Mouse (Mus musculus) stomach, postnatal 0 days (tissue): ENCODE results near the gene Cyp51. TPM values are rescaled to one million over a fixed set of nuclear protein-coding genes. Genes with fewer than 3 reads are reported as not detected.

Source experiments
- ATAC-seq: fragments of 200-750 bp; cut with Nextera tagmentation; 2 replicates; pipeline ENCODE4 v1.8.0; 2017; ENCODE audit not compliant: low FRiP score, low TSS enrichment
- DNase-seq: peaks from one replicate; pipeline ENCODE4 v3.0.0-alpha.2; 2016; ENCODE audit warnings: low spot score
- H3K27ac ChIP-seq: fragments of 300-500 bp; sonication (generic); replicated peaks from 2 replicates; pipeline ENCODE4 v1.5.1; 2014; ENCODE audit warnings: mild to moderate bottlenecking, control low read depth
- H3K27me3 ChIP-seq: fragments of 300-500 bp; sonication (generic); 2 replicates; pipeline ENCODE4 v1.6.1; 2014; ENCODE audit warnings: low read length; ENCODE audit not compliant: control insufficient read depth, insufficient read depth
- H3K36me3 ChIP-seq: fragments of 300-500 bp; sonication (generic); 2 replicates; pipeline ENCODE4 v1.6.1; 2014; ENCODE audit warnings: low read length, mixed read lengths; ENCODE audit not compliant: control insufficient read depth, insufficient read depth
- H3K4me1 ChIP-seq: fragments of 300-500 bp; sonication (generic); replicated peaks from 2 replicates; pipeline ENCODE4 v1.6.1; 2014; ENCODE audit warnings: antibody characterized with exemption; ENCODE audit not compliant: control insufficient read depth, insufficient read depth
- H3K4me2 ChIP-seq: fragments of 300-500 bp; sonication (generic); replicated peaks from 2 replicates; pipeline ENCODE4 v1.6.1; 2014; ENCODE audit warnings: low read depth, mild to moderate bottlenecking, control low read depth, moderate library complexity
- H3K4me3 ChIP-seq: fragments of 300-500 bp; sonication (generic); 2 replicates; pipeline ENCODE4 v1.5.1; 2014; ENCODE audit warnings: low read depth, low read length, control low read depth
- H3K9ac ChIP-seq: fragments of 300-500 bp; sonication (generic); 2 replicates; pipeline ENCODE4 v1.6.1; 2014; ENCODE audit warnings: mild to moderate bottlenecking, low read length, control low read depth, mixed read lengths
- H3K9me3 ChIP-seq: fragments of 300-500 bp; sonication (generic); 2 replicates; pipeline ENCODE4 v1.6.1; 2016; ENCODE audit warnings: low read length; ENCODE audit not compliant: control insufficient read depth
- CTCF ChIP-seq: IDR thresholded peaks from 2 replicates; pipeline ENCODE4 v1.5.1; 2016; ENCODE audit warnings: antibody characterized with exemption, low read depth, mild to moderate bottlenecking, moderate library complexity
- EP300 ChIP-seq: optimal IDR thresholded peaks from 2 replicates; pipeline ENCODE3; 2016; ENCODE audit warnings: antibody characterized with exemption
- WGBS: fragments of 180-500 bp; shearing (Covaris S2); extraction: QIAGEN DNeasy Blood & Tissue Kit; methylation state at CpG from one replicate; pipeline ENCODE4 v1.1.7; 2014; 5-methylcytosine and 5-hydroxymethylcytosine counted together
- polyA plus RNA-seq: library from polyadenylated mRNA; unstranded; fragments of >200 nt; fragmentation: Nextera tagmentation; extraction: Ambion mirVana; gene quantifications from 2 replicates; pipeline ENCODE4 v1.2.1, GENCODE M21; 2015

Gene Cyp51
- polyA plus RNA-seq, 1 experiment from 2014 or later: 65.8 TPM

DNA sequence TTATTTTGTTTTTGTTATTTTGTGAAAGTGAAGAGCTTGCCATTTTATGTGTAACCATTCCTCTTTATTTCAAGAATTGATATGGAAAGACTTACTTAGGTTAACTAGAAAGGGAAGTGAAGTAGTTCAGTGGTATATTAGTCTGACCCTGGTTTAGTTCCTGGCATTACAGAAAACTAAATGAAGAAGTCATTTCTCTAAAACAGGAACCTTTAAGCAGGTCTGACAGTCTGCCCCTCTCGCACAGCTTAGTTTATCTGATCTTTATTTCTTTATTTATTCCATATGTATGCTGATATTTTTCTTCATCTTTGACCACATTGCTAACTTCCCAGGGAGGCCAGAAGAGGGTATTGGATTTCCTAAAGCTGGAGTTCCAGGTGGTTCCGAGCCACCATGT lies 63.6 kb downstream of the Cyp51 start:
- Histone ChIP-seq H3K4me2 (no peak overlapping the region), H3K27ac (no peak overlapping the region), H3K9ac (no peak overlapping the region), H3K36me3 (peaks cover 16% of the 10 kb centered on the region), H3K9me3 (no peaks in the 10 kb centered on the region), H3K4me1 (no peaks in the 10 kb centered on the region), H3K4me3 (no peak overlapping the region), H3K27me3 (no peaks in the 10 kb centered on the region)
- WGBS: 95% methylated on average over 2 of the region's 2 CpGs
- no peak for ATAC-seq
- DNase-seq: no peak
- TF ChIP-seq CTCF: no peak
- TF ChIP-seq EP300: no peak

DNA sequence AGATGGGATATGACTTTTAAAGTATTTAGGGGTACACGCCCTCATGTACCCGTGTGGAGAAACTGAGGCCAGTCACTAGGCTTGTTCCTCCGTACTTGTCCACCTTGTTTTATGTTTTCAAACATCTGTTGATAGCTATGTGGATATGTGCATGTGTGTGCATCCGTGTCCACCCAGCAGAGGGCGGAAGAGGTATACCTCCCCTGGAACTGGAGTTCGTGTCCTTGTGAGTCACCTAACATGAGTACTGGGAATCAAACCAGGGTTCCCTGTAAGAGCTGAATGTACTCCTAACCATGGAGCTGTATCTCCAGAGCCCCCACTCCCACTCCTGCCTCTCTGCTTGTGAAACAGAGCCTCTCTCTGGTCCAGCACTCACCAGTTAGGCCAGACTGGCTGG lies 64.2 kb downstream of the Cyp51 start:
- peak; percentile 38 for DNase-seq
- WGBS: 93% methylated on average over 6 of the region's 6 CpGs

DNA sequence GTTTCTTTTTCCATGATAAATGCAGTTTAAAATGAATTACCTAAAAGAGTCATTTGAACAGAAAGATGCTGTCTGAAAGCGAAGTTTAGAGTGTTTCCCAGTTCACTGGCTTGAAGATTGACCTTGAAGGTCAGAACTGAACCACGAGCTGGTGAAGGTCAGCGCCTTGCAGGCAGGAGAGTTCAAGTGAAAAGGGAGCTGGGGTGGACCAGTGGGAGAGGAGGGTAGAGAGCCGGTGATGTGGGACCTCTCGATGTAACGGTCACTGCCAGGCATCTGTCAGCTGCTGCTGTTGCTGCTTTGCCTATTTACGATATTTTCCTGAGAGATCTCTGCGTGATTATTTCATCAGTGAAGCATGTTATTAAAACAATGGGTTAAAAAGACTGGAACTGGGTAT lies 65.2 kb downstream of the Cyp51 start:
- no peak overlapping the region for H3K27ac ChIP-seq
- no peaks in the 10 kb centered on the region for H3K4me1 ChIP-seq
- TF ChIP-seq CTCF (no peak), EP300 (no peak)
- H3K9ac ChIP-seq: no peak overlapping the region
- H3K27me3 ChIP-seq: no peaks in the 10 kb centered on the region
- WGBS: 85% methylated on average over 8 of the region's 8 CpGs
- no peak overlapping the region for H3K4me3 ChIP-seq
- H3K9me3 ChIP-seq: no peaks in the 10 kb centered on the region
- H3K36me3 ChIP-seq: peaks cover 19% of the 10 kb centered on the region
- ATAC-seq: no peak
- H3K4me2 ChIP-seq: no peak overlapping the region
- DNase-seq: no peak

More for the DNA sequence above, 64.2 kb downstream of the Cyp51 start:
- Histone ChIP-seq H3K4me2 (no peak overlapping the region), H3K4me3 (no peak overlapping the region), H3K9ac (no peak overlapping the region), H3K4me1 (no peaks in the 10 kb centered on the region), H3K36me3 (peaks cover 19% of the 10 kb centered on the region), H3K27ac (no peak overlapping the region), H3K27me3 (no peaks in the 10 kb centered on the region), H3K9me3 (no peaks in the 10 kb centered on the region)
- TF ChIP-seq EP300 (no peak), CTCF (peak; percentile 56)
- ATAC-seq: no peak

DNA sequence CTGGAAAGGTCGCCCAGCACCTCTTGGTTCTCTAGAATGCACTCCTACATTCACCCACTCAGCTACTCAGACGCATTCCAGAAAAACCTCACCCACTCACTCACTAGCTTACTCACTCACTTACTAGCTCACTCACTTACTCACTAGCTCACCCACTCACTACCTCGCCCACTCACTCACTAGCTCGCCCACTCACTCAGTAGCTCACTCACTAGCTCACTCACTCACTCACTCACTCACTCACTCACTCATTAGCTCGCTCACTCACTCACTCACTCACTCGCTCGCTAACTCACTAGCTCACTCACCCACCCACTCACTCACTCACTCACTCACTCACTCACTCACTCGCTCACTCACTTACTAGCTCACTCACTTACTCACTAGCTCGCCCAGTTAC lies 67.9 kb downstream of the Cyp51 start:
- H3K4me2 ChIP-seq: no peak overlapping the region
- WGBS: 93% methylated on average over 9 of the region's 9 CpGs

DNA sequence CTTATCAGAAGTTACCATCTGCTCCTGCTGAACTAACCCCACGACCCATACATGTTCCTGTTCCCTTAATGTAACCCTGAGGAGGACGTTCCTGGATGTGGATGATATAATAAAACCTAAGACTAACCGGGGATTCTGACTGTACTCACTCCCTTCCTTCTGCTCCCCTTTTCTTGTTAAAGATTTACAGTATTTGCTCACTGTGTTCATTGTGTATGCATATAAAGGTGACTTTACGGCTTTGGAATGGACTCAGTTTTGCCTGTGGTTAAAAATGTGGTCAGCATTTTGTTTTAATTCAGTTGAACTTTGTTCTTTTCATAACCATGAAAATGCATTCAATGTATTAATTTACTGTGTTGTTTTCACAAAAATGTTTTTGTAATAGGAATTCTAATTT lies 72.7 kb downstream of the Cyp51 start:
- peaks cover 10% of the 10 kb centered on the region; the same call in 1 of the 2 replicates for H3K36me3 ChIP-seq
- ATAC-seq (no peak), DNase-seq (no peak)
- no peak overlapping the region for H3K27ac ChIP-seq
- H3K27me3 ChIP-seq: no peaks in the 10 kb centered on the region
- no peak overlapping the region for H3K9ac ChIP-seq
- no peaks in the 10 kb centered on the region for H3K9me3 ChIP-seq
- no peak overlapping the region for H3K4me3 ChIP-seq
- TF ChIP-seq CTCF: no peak
- no peak for TF ChIP-seq EP300
- no peak overlapping the region for H3K4me2 ChIP-seq
- 72% methylated on average over 4 of the region's 4 CpGs for WGBS
- H3K4me1 ChIP-seq: no peaks in the 10 kb centered on the region

More for the DNA sequence above, 67.9 kb downstream of the Cyp51 start:
- Histone ChIP-seq H3K9ac (no peak overlapping the region), H3K4me3 (no peak overlapping the region), H3K4me1 (no peaks in the 10 kb centered on the region), H3K9me3 (no peaks in the 10 kb centered on the region), H3K27ac (no peak overlapping the region), H3K36me3 (peaks cover 13% of the 10 kb centered on the region), H3K27me3 (no peaks in the 10 kb centered on the region)
- ATAC-seq: no peak
- TF ChIP-seq CTCF (no peak), EP300 (no peak)
- DNase-seq: no peak

Other genes starting within 250 kb of the Cyp51 start
- 4.1 and 4.9 TPM in 2 replicates for gene Mterf1a, start 210.8 kb downstream of the Cyp51 start, polyA plus RNA-seq
- 103 and 104 TPM in 2 replicates for gene Akap9, start 176.7 kb downstream of the Cyp51 start, polyA plus RNA-seq
- 1.5 and 1.9 TPM in 2 replicates for gene Mterf1b, start 87.6 kb upstream of the Cyp51 start, polyA plus RNA-seq